Mouse (Mus musculus) WW6 (cell line): ENCODE results near the gene Ldlrad3.

Experiments used
- DNase-seq: peaks from one replicate; pipeline ENCODE4 v3.0.0-alpha.2; 2013; ENCODE audit warnings: low read depth, low spot score

Ldlrad3 gene

GRCm38 (mm10) chr2:101966017-101966416, 220.2 kb downstream of the Ldlrad3 start:
- DNase-seq: no peak

- DNase-seq: no peak
These were observed 220.7 kb downstream of the Ldlrad3 start for GRCm38 (mm10) chr2:101965515-101965914.

GRCm38 (mm10) chr2:101963367-101963766, 222.8 kb downstream of the Ldlrad3 start:
- DNase-seq: no peak

GRCm38 (mm10) chr2:101962349-101962748, 223.8 kb downstream of the Ldlrad3 start:
- no peak for DNase-seq

GRCm38 (mm10) chr2:101961391-101961790, 224.8 kb downstream of the Ldlrad3 start:
- no peak for DNase-seq

GRCm38 (mm10) chr2:101960658-101961057, 225.5 kb downstream of the Ldlrad3 start:
- no peak for DNase-seq

- DNase-seq: no peak
These were observed 230.1 kb downstream of the Ldlrad3 start for GRCm38 (mm10) chr2:101956125-101956524.

GRCm38 (mm10) chr2:101952951-101953361, 233.2 kb downstream of the Ldlrad3 start:
- no peak for DNase-seq

GRCm38 (mm10) chr2:101950716-101951520, 235.3 kb downstream of the Ldlrad3 start:
- DNase-seq: no peak

- no peak for DNase-seq
These were observed 251.2 kb downstream of the Ldlrad3 start for GRCm38 (mm10) chr2:101935006-101935405.

- DNase-seq: no peak
These were observed 252.9 kb downstream of the Ldlrad3 start for GRCm38 (mm10) chr2:101933301-101933700.

- DNase-seq: no peak
These were observed 253.8 kb downstream of the Ldlrad3 start for GRCm38 (mm10) chr2:101932169-101932936.

- no peak for DNase-seq
These were observed 260.5 kb downstream of the Ldlrad3 start for GRCm38 (mm10) chr2:101925591-101926188.

GRCm38 (mm10) chr2:101925183-101925582, 261.0 kb downstream of the Ldlrad3 start:
- DNase-seq: no peak

- no peak for DNase-seq
These were observed 263.0 kb downstream of the Ldlrad3 start for GRCm38 (mm10) chr2:101923181-101923580.

GRCm38 (mm10) chr2:101922302-101922701, 263.9 kb downstream of the Ldlrad3 start:
- no peak for DNase-seq

GRCm38 (mm10) chr2:101920136-101920554, 266.0 kb downstream of the Ldlrad3 start:
- no peak for DNase-seq

- DNase-seq: no peak
These were observed 267.7 kb downstream of the Ldlrad3 start for GRCm38 (mm10) chr2:101918518-101918917.

- DNase-seq: no peak
These were observed 276.7 kb downstream of the Ldlrad3 start for GRCm38 (mm10) chr2:101909326-101910080.

GRCm38 (mm10) chr2:101908773-101909172, 277.4 kb downstream of the Ldlrad3 start:
- no peak for DNase-seq

GRCm38 (mm10) chr2:101907386-101908022, 278.7 kb downstream of the Ldlrad3 start:
- no peak for DNase-seq
